Mouse (Mus musculus) brown adipose tissue, adult 24 weeks (tissue): ENCODE measurements around the gene Cox8a. TPM values are rescaled to one million over a fixed set of nuclear protein-coding genes. Genes with fewer than 3 reads are reported as not detected.

ENCODE experiments used
- polyA plus RNA-seq: library from polyadenylated mRNA; stranded (reverse); fragments of >200 nt; gene quantifications from 2 replicates; pipeline ENCODE4 v1.2.4, GENCODE M21; 2012; ENCODE audit not compliant: missing spikeins, insufficient read depth, insufficient read length

The Cox8a gene
- polyA plus RNA-seq, 1 experiment: 4,380 TPM

Other genes with a start within 250 kb of the Cox8a start
- 210 and 250 TPM in 2 replicates for gene Ppp1r14b, start 242.6 kb downstream of the Cox8a start, polyA plus RNA-seq
- 23.8 and 26.8 TPM in 2 replicates for gene Plcb3, start 241.1 kb downstream of the Cox8a start, polyA plus RNA-seq
- 126 and 133 TPM in 2 replicates for gene Fkbp2, start 237.1 kb downstream of the Cox8a start, polyA plus RNA-seq
- 255 and 283 TPM in 2 replicates for gene Vegfb, start 230.0 kb downstream of the Cox8a start, polyA plus RNA-seq
- 70.0 and 78.9 TPM in 2 replicates for gene Dnajc4, start 225.0 kb downstream of the Cox8a start, polyA plus RNA-seq
- gene Nudt22, start 221.5 kb downstream of the Cox8a start, polyA plus RNA-seq: 10.9 and 11.7 TPM in 2 replicates
- 15.0 and 19.3 TPM in 2 replicates for gene Trpt1, start 221.5 kb downstream of the Cox8a start, polyA plus RNA-seq
- 2.0 and 2.8 TPM in 2 replicates for gene Fermt3, start 198.1 kb downstream of the Cox8a start, polyA plus RNA-seq
- gene Stip1, start 177.6 kb downstream of the Cox8a start, polyA plus RNA-seq: 81.7 and 119 TPM in 2 replicates
- 155 and 161 TPM in 2 replicates for gene Macrod1, start 160.8 kb downstream of the Cox8a start, polyA plus RNA-seq
- 0.59 TPM in 1 of 2 replicates, not detected in the other for gene Flrt1, start 111.9 kb downstream of the Cox8a start, polyA plus RNA-seq
- 28.7 and 44.7 TPM in 2 replicates for gene Otub1, start 11.3 kb downstream of the Cox8a start, polyA plus RNA-seq
- gene Naa40, start 23.6 kb upstream of the Cox8a start, polyA plus RNA-seq: 9.6 and 10.3 TPM in 2 replicates
- 1.0 and 7.8 TPM in 2 replicates for gene Rcor2, start 49.7 kb upstream of the Cox8a start, polyA plus RNA-seq
- 24.1 and 35.4 TPM in 2 replicates for gene Mark2, start 124.2 kb upstream of the Cox8a start, polyA plus RNA-seq
- 5.8 and 6.3 TPM in 2 replicates for gene Spindoc, start 165.4 kb upstream of the Cox8a start, polyA plus RNA-seq
- 7.6 and 8.3 TPM in 2 replicates for gene 2700081O15Rik, start 200.0 kb upstream of the Cox8a start, polyA plus RNA-seq